Comparison of ENCODE assay signal across 25 mouse cellular contexts in genomic region chr3:137226151-137226550, GRCm38 (mm10).
DNase-seq lines count a peak whose midpoint lies in the region; ATAC-seq and TF ChIP-seq lines count a peak whose summit lies in the region.
"Had no signal": no experiment of that assay in that cellular context is flagged by ENCODE, and none has a peak within 500 bp of the region (broad histone marks: within the 10 kb centered on the region; RNA-seq: fewer than 3 reads in every experiment).

No protein-coding gene starts in this region.

- peak; percentile 40 for DNase-seq in heart, adult 11 months
- no peak for DNase-seq in heart, postnatal 14 days
- peak; percentile 74 for DNase-seq in kidney, adult 2 months
- DNase-seq in kidney, postnatal 10 days: no peak
- peak; percentile 13 for DNase-seq in kidney, postnatal 0 days (ENCODE audit: low spot score)
- peak; percentile 14 for DNase-seq in lung, embryonic 14.5 days
- no peak for DNase-seq in lung, postnatal 10 days
- DNase-seq: adrenal gland, adult 8-10 months; adrenal gland, postnatal 14 days; adrenal gland, postnatal 36 days; B cell, adult 2 months; cerebellum, adult 11-12 months; cerebellum, adult 2 months; cerebellum, adult 9-10 months; cerebellum, postnatal 10 days; cerebellum, postnatal 25 days had no signal

- no peak for TF ChIP-seq CTCF in kidney, adult 2 months (conservative IDR thresholded peaks at IDR 0.05; ENCODE audit: insufficient read depth, insufficient read length, low read depth, low read length)
- no peak for TF ChIP-seq CTCF in kidney, postnatal 0 days (IDR thresholded peaks at IDR 0.05; ENCODE audit: low read depth)
- TF ChIP-seq CTCF in lung, embryonic 14.5 days (IDR thresholded peaks at IDR 0.05; ENCODE audit: low read depth): no peak

- intact Hi-C loops in heart, postnatal 14 days (cut with DNase I): no loop called here

- H3K4me1 ChIP-seq in kidney, adult 2 months (ENCODE audit: control insufficient read depth, insufficient read depth, low read length): no peaks in the 10 kb centered on the region
- no peaks in the 10 kb centered on the region for H3K4me1 ChIP-seq in kidney, postnatal 0 days (replicated peaks; ENCODE audit: insufficient read depth, low read length)
- H3K4me1 ChIP-seq in kidney, embryonic 14.5 days (ENCODE audit: control insufficient read depth, insufficient read depth, low read length): no peaks in the 10 kb centered on the region
- no peaks in the 10 kb centered on the region for H3K4me1 ChIP-seq in lung, embryonic 14.5 days (ENCODE audit: insufficient read depth)
- H3K4me1 ChIP-seq: embryonic facial prominence, embryonic 10.5 days; embryonic facial prominence, embryonic 12.5 days; forebrain, embryonic 13.5 days had no signal

- no peak for ATAC-seq in kidney, postnatal 0 days (replicated peaks; ENCODE audit: low FRiP score, low read depth)
- ATAC-seq in kidney, embryonic 14.5 days (ENCODE audit: low FRiP score, low TSS enrichment): no peak
- no peak for ATAC-seq in lung, embryonic 14.5 days (ENCODE audit: insufficient read depth)
- ATAC-seq: activated CD4-positive, CD25-positive, alpha-beta regulatory T cell, adult 4 months; CD4-positive, CD25-positive, alpha-beta regulatory T cell, adult 4 months; forebrain, embryonic 13.5 days; Patski had no signal

- no peak overlapping the region for H3K27ac ChIP-seq in kidney, adult 2 months (ENCODE audit: insufficient read depth, low read depth, low read length)
- H3K27ac ChIP-seq in kidney, postnatal 0 days: no peak overlapping the region
- no peak overlapping the region for H3K27ac ChIP-seq in kidney, embryonic 14.5 days (ENCODE audit: low read depth, low read length)
- H3K27ac ChIP-seq in lung, embryonic 14.5 days (ENCODE audit: low read depth): no peak overlapping the region
- H3K27ac ChIP-seq: embryonic facial prominence, embryonic 10.5 days; embryonic facial prominence, embryonic 12.5 days; forebrain, embryonic 13.5 days had no signal

- no peaks in the 10 kb centered on the region for H3K9me3 ChIP-seq in kidney, postnatal 0 days (replicated peaks; ENCODE audit: low read length)
- H3K9me3 ChIP-seq in kidney, embryonic 14.5 days (ENCODE audit: control insufficient read depth, low read length): no peaks in the 10 kb centered on the region
- H3K9me3 ChIP-seq in lung, embryonic 14.5 days (ENCODE audit: low read depth, low read length): no peaks in the 10 kb centered on the region
- H3K9me3 ChIP-seq: embryonic facial prominence, embryonic 10.5 days; embryonic facial prominence, embryonic 12.5 days; forebrain, embryonic 13.5 days; G1E had no signal

- H3K36me3 ChIP-seq in kidney, adult 2 months (ENCODE audit: control insufficient read depth, insufficient read depth, low read length): no peaks in the 10 kb centered on the region
- no peaks in the 10 kb centered on the region for H3K36me3 ChIP-seq in kidney, postnatal 0 days (ENCODE audit: insufficient read depth, low read length)
- no peaks in the 10 kb centered on the region for H3K36me3 ChIP-seq in kidney, embryonic 14.5 days (ENCODE audit: control insufficient read depth, insufficient read depth, low read length)
- H3K36me3 ChIP-seq in lung, embryonic 14.5 days (ENCODE audit: insufficient read depth): no peaks in the 10 kb centered on the region
- H3K36me3 ChIP-seq: embryonic facial prominence, embryonic 10.5 days; embryonic facial prominence, embryonic 12.5 days; G1E had no signal

- no peak overlapping the region for H3K9ac ChIP-seq in kidney, postnatal 0 days (ENCODE audit: low read depth, low read length)
- no peak overlapping the region for H3K9ac ChIP-seq in kidney, embryonic 14.5 days (ENCODE audit: low read depth, low read length)
- no peak overlapping the region for H3K9ac ChIP-seq in lung, embryonic 14.5 days
- H3K9ac ChIP-seq: embryonic facial prominence, embryonic 12.5 days; forebrain, embryonic 13.5 days had no signal

- no peak for TF ChIP-seq POLR2A in kidney, adult 2 months (IDR thresholded peaks at IDR 0.05; ENCODE audit: low read depth, low read length)

- H3K27me3 ChIP-seq in kidney, adult 2 months (replicated peaks; ENCODE audit: control insufficient read depth, insufficient read depth, low read length): no peaks in the 10 kb centered on the region
- no peaks in the 10 kb centered on the region for H3K27me3 ChIP-seq in kidney, postnatal 0 days (ENCODE audit: insufficient read depth, low read length)
- no peaks in the 10 kb centered on the region for H3K27me3 ChIP-seq in kidney, embryonic 14.5 days (ENCODE audit: control insufficient read depth, insufficient read depth, low read length)
- no peaks in the 10 kb centered on the region for H3K27me3 ChIP-seq in lung, embryonic 14.5 days (ENCODE audit: insufficient read depth, low read length)
- H3K27me3 ChIP-seq: CH12.LX; embryonic facial prominence, embryonic 12.5 days; forebrain, embryonic 13.5 days; Patski had no signal

- no peak overlapping the region for H3K4me2 ChIP-seq in kidney, postnatal 0 days (ENCODE audit: low read length)
- no peak overlapping the region for H3K4me2 ChIP-seq in kidney, embryonic 14.5 days (replicated peaks; ENCODE audit: low read depth, low read length)
- H3K4me2 ChIP-seq in lung, embryonic 14.5 days: no peak overlapping the region
- H3K4me2 ChIP-seq: embryonic facial prominence, embryonic 12.5 days; forebrain, embryonic 13.5 days had no signal

- whole genome bisulfite sequencing in kidney, adult 2 months: 69% methylated on average over 1 of the region's 1 CpGs
- WGBS in kidney, postnatal 0 days: 71% methylated on average over 1 of the region's 1 CpGs
- 92% methylated on average over 1 of the region's 1 CpGs for WGBS in kidney, embryonic 14.5 days
- WGBS in lung, embryonic 14.5 days: 70% methylated on average over 1 of the region's 1 CpGs

- no peak overlapping the region for H3K4me3 ChIP-seq in kidney, adult 2 months (ENCODE audit: insufficient read depth, low read depth, low read length)
- H3K4me3 ChIP-seq in kidney, postnatal 0 days (replicated peaks; ENCODE audit: low read depth, low read length): no peak overlapping the region
- no peak overlapping the region for H3K4me3 ChIP-seq in kidney, embryonic 14.5 days (ENCODE audit: low read length)
- H3K4me3 ChIP-seq in lung, embryonic 14.5 days (ENCODE audit: low read depth, low read length): no peak overlapping the region
- H3K4me3 ChIP-seq: embryonic facial prominence, embryonic 10.5 days; embryonic facial prominence, embryonic 12.5 days; forebrain, embryonic 13.5 days had no signal

Comparison
In these comparisons a context has a peak if more than half of its experiments do, and no peak if none do; other contexts are left out.
1. DNase-seq: peak in heart, adult 11 months (single experiment), kidney, adult 2 months (single experiment), kidney, postnatal 0 days (single experiment) and lung, embryonic 14.5 days (single experiment); none in heart, postnatal 14 days (0 of 2), kidney, postnatal 10 days (single experiment) and lung, postnatal 10 days (single experiment).